7 mouse cellular contexts compared by ENCODE assay signal in genomic region chr10:5923096-5923495, GRCm38 (mm10). TPM values are rescaled to one million over a fixed set of nuclear protein-coding genes. Genes with fewer than 3 reads are reported as not detected.
DNase-seq lines count a peak whose midpoint lies in the region; ATAC-seq and TF ChIP-seq lines count a peak whose summit lies in the region.

No protein-coding gene starts in this region.

- TF ChIP-seq CTCF in left cerebral cortex, adult 2 months (IDR thresholded peaks at IDR 0.05): peak; percentile 43

- H3K4me3 ChIP-seq in left cerebral cortex, adult 2 months: no peak overlapping the region
- H3K4me3 ChIP-seq in embryonic facial prominence, embryonic 14.5 days (ENCODE audit: low read depth, low read length): no peak overlapping the region
- H3K4me3 ChIP-seq in liver, embryonic 12.5 days: no peak overlapping the region

- peaks cover 5% of the 10 kb centered on the region; the same call in 1 of the 2 replicates for H3K4me1 ChIP-seq in embryonic facial prominence, embryonic 14.5 days (ENCODE audit: control insufficient read depth, insufficient read depth, low read length)
- no peaks in the 10 kb centered on the region; the same call in 1 of the 2 replicates for H3K4me1 ChIP-seq in liver, embryonic 12.5 days

- H3K27ac ChIP-seq in left cerebral cortex, adult 2 months: no peak overlapping the region
- no peak overlapping the region for H3K27ac ChIP-seq in embryonic facial prominence, embryonic 14.5 days (replicated peaks; ENCODE audit: low read depth, low read length)
- H3K27ac ChIP-seq in liver, embryonic 12.5 days: no peak overlapping the region

- intact Hi-C loops in left cerebral cortex, adult 2 months (cut with DNase I): loop anchor here (5.0 kb wide), 1 partner anchor 71 kb away; no protein-coding TSS in a partner anchor
- intact Hi-C loops in left cerebral cortex, postnatal 4 days (cut with DNase I): no loop called here

- peaks cover 20% of the 10 kb centered on the region for H3K27me3 ChIP-seq in embryonic facial prominence, embryonic 14.5 days (replicated peaks; ENCODE audit: control insufficient read depth, insufficient read depth, low read length)
- peaks cover 42% of the 10 kb centered on the region for H3K27me3 ChIP-seq in liver, embryonic 12.5 days (replicated peaks)

- no peaks in the 10 kb centered on the region for H3K9me3 ChIP-seq in embryonic facial prominence, embryonic 14.5 days (ENCODE audit: control insufficient read depth, low read length)
- H3K9me3 ChIP-seq in liver, embryonic 12.5 days (replicated peaks): no peaks in the 10 kb centered on the region

- no peaks in the 10 kb centered on the region for H3K36me3 ChIP-seq in embryonic facial prominence, embryonic 14.5 days (ENCODE audit: control insufficient read depth, insufficient read depth, low read length)
- H3K36me3 ChIP-seq in liver, embryonic 12.5 days: no peaks in the 10 kb centered on the region

- 7% methylated on average over 9 of the region's 9 CpGs for WGBS in embryonic facial prominence, embryonic 14.5 days
- WGBS in liver, embryonic 12.5 days (ENCODE audit: insufficient replicate concordance): 16% methylated on average over 9 of the region's 9 CpGs

- peak in 1 of 2 experiments; percentile 22 for DNase-seq in left cerebral cortex, adult 2 months (ENCODE audit: extremely low spot score in 1 of 2, low spot score in 2 of 2)
- no peak for DNase-seq in left cerebral cortex, adult 11 months (ENCODE audit: low spot score)
- DNase-seq in embryonic facial prominence, embryonic 14.5 days (ENCODE audit: low spot score): peak; percentile 20
- DNase-seq in left cerebral cortex, postnatal 4 days: peak; percentile 15
- peak; percentile 9 for DNase-seq in right cerebral cortex, postnatal 14 days
- no peak for DNase-seq in natural killer cell, adult 2 months (ENCODE audit: low spot score in 2 of 2)

- H3K4me2 ChIP-seq in embryonic facial prominence, embryonic 14.5 days (ENCODE audit: low read depth, low read length): peak overlapping the region; percentile 99
- no peak overlapping the region for H3K4me2 ChIP-seq in liver, embryonic 12.5 days

- no peak for ATAC-seq in embryonic facial prominence, embryonic 14.5 days (ENCODE audit: low read depth)
- no peak for ATAC-seq in liver, embryonic 12.5 days

- H3K9ac ChIP-seq in embryonic facial prominence, embryonic 14.5 days (ENCODE audit: low read depth, low read length): no peak overlapping the region
- no peak overlapping the region for H3K9ac ChIP-seq in liver, embryonic 12.5 days

RNA-seq across cellular contexts. Expression of gene Rgs17, which starts 0.9 kb away (rescaled TPM):
- total RNA-seq in left cerebral cortex, adult 2 months (2021): 10 to 100 TPM; 66.7 to 69.6 TPM
- polyA plus RNA-seq in embryonic facial prominence, embryonic 14.5 days (2014; fragmentation: Nextera tagmentation; extraction: Ambion mirVana): 1.8 and 2.1 TPM in 2 replicates
- 10 to 100 TPM; 47.0 to 53.1 TPM for total RNA-seq in left cerebral cortex, postnatal 4 days (2021)
- polyA plus RNA-seq in liver, embryonic 12.5 days (2016; fragmentation: Nextera tagmentation; extraction: Ambion mirVana): 0.07 and 0.11 TPM in 2 replicates

Comparison
In these comparisons a context has a peak if more than half of its experiments do, and no peak if none do; other contexts are left out.
1. DNase-seq: peak in embryonic facial prominence, embryonic 14.5 days (single experiment), left cerebral cortex, postnatal 4 days (single experiment) and right cerebral cortex, postnatal 14 days (single experiment); none in left cerebral cortex, adult 11 months (single experiment) and natural killer cell, adult 2 months (0 of 2).